Mouse (Mus musculus): Measurements from ENCODE around the gene Cabin1.

DNA sequence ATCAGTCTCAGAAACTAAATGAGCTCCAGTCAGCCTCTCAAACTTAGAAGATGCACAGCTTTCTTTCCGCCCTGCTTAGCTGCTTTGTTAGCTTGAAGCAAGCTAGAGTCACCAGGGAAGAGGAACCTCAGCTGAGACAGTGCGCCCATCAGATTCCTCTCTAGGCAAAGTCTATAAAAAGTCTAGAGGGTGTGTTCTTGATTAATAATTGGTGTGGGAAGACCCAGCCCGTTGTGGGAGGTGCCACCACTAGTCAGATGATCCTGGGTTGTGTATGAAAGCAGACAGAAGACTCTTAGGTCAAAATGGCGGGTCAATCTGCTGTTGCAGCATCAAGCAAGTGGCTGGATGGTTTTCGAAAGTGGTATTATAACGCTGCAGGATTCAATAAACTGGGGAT is 2.7 kb upstream of the Cabin1 start:
- TF ChIP-seq CTCF (IDR thresholded peaks at IDR 0.05; ENCODE audit: low read depth, low read length) = no peak
- no peak for TF ChIP-seq POLR2A (IDR thresholded peaks at IDR 0.05; ENCODE audit: borderline replicate concordance, low read depth, low read length)
